Mouse (Mus musculus): ENCODE data around the gene Gbp10.
"Not testable (repeated sequence)": the region's sequence is repeated elsewhere in the genome, so short reads cannot be mapped to it uniquely, and the experiment has no call there.

DNA sequence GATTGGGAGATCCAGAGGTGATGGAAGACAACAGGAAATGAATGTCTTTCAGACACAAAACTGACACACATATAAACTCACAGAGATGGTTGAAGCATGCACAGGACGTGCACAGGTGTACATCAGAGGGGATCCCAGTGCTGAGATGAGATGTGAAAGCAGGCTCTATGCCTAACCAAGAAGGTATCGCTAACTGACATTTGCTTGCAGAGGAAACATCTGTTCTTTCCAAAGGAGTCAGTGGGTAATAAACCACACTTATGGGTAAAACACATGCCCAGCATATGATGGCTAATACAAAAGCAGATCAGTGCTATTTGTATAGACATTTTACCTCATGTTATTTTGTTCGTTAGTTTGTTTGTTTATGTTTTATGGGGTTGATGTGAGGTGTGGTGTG lies 21.3 kb upstream of the Gbp10 start:
- TF ChIP-seq CHD2 (IDR thresholded peaks at IDR 0.05; ENCODE audit: low read depth, low read length); HCFC1 (IDR thresholded peaks at IDR 0.05; ENCODE audit: borderline replicate concordance, insufficient read depth, low read length); MAFK (IDR thresholded peaks at IDR 0.05; ENCODE audit: insufficient read depth, low read depth, low read length): not testable (repeated sequence)

Data from ES-E14 (cell line).